Comparison of ENCODE assay signal across 8 mouse cellular contexts in the genomic region with DNA sequence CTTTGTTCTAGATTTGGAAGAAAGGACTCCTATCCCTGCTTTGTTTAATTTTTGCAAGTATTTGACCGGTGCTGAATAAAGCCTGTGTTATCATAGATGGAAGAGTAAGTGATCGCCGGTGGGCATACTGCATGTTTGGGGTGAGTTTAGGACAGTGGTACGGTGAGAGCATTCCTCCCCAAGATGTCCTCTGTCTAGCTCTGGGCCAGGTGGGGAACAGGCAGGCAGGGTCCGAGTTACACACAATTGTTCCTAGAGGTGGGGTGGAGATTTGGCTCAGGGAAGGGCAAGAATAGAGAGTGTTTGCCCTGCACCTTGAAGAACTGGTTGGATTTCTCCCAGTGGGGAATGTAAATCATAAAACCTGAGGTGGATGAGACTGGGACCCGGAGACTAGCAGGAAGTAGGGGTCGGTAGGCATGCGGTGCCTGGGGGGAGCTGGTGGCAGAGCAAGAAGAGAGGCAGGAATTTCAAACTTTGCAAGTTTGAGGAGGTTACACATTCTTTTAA. TPM values are rescaled to one million over a fixed set of nuclear protein-coding genes. Genes with fewer than 3 reads are reported as not detected.
DNase-seq lines count a peak whose midpoint lies in the region; ATAC-seq and TF ChIP-seq lines count a peak whose summit lies in the region.

No protein-coding gene starts in this region.

- TF ChIP-seq POLR2A in bone marrow, adult 2 months (IDR thresholded peaks at IDR 0.05; ENCODE audit: borderline replicate concordance, control insufficient read depth, low read depth, low read length), result no peak

- no peak for ATAC-seq in heart, embryonic 12.5 days (ENCODE audit: insufficient number of reproducible peaks, low FRiP score)
- no peak for ATAC-seq in hindbrain, embryonic 14.5 days (ENCODE audit: low FRiP score)
- ATAC-seq in lung, embryonic 16.5 days (ENCODE audit: low read depth), result peak; percentile 6; the same call in 1 of the 2 replicates

- no peaks in the 10 kb centered on the region for H3K36me3 ChIP-seq in heart, embryonic 12.5 days
- H3K36me3 ChIP-seq in hindbrain, embryonic 14.5 days (replicated peaks; ENCODE audit: control insufficient read depth, insufficient read depth), result no peaks in the 10 kb centered on the region
- H3K36me3 ChIP-seq in lung, embryonic 16.5 days (ENCODE audit: control insufficient read depth, insufficient read depth, low read length), result no peaks in the 10 kb centered on the region

- peak overlapping the region; percentile 74; the same call in 1 of the 2 replicates for H3K4me3 ChIP-seq in heart, embryonic 12.5 days
- H3K4me3 ChIP-seq in bone marrow, adult 2 months (replicated peaks; ENCODE audit: control insufficient read depth, low read depth, low read length), result peak overlapping the region; percentile 45
- no peak overlapping the region for H3K4me3 ChIP-seq in hindbrain, embryonic 14.5 days (replicated peaks; ENCODE audit: low read length)
- peak overlapping the region; percentile 96 for H3K4me3 ChIP-seq in lung, embryonic 16.5 days (ENCODE audit: low read length)

- DNase-seq in heart, adult 8-10 months (ENCODE audit: low spot score), result no peak
- DNase-seq in hindbrain, embryonic 14.5 days (ENCODE audit: low spot score), result no peak
- DNase-seq in gastrocnemius, postnatal 25 days, result no peak
- no peak for DNase-seq in adrenal gland, postnatal 14 days
- DNase-seq in spleen, adult 18-20 months, result no peak

- 74% methylated on average over 8 of the region's 8 CpGs for WGBS in heart, embryonic 12.5 days
- 64% methylated on average over 8 of the region's 8 CpGs for WGBS in bone marrow, adult 2 months
- WGBS in hindbrain, embryonic 14.5 days, result 80% methylated on average over 8 of the region's 8 CpGs
- 52% methylated on average over 8 of the region's 8 CpGs for WGBS in lung, embryonic 16.5 days

- no peaks in the 10 kb centered on the region for H3K9me3 ChIP-seq in heart, embryonic 12.5 days (replicated peaks)
- H3K9me3 ChIP-seq in hindbrain, embryonic 14.5 days (ENCODE audit: control insufficient read depth, low read length), result no peaks in the 10 kb centered on the region
- H3K9me3 ChIP-seq in lung, embryonic 16.5 days (ENCODE audit: control insufficient read depth, low read length), result no peaks in the 10 kb centered on the region

- no peak for TF ChIP-seq CTCF in bone marrow, adult 2 months (IDR thresholded peaks at IDR 0.05; ENCODE audit: control insufficient read depth, insufficient read depth, low read length)

- H3K4me1 ChIP-seq in heart, embryonic 12.5 days (replicated peaks), result peaks cover 48% of the 10 kb centered on the region
- H3K4me1 ChIP-seq in bone marrow, adult 2 months (ENCODE audit: control insufficient read depth, insufficient read depth, low read length), result peaks cover 1% of the 10 kb centered on the region
- peaks cover 32% of the 10 kb centered on the region for H3K4me1 ChIP-seq in hindbrain, embryonic 14.5 days (replicated peaks; ENCODE audit: control insufficient read depth, insufficient read depth, low read length)
- H3K4me1 ChIP-seq in lung, embryonic 16.5 days (replicated peaks; ENCODE audit: control insufficient read depth, insufficient read depth, low read length), result peaks cover 59% of the 10 kb centered on the region

- H3K4me2 ChIP-seq in heart, embryonic 12.5 days, result peak overlapping the region; percentile 78
- H3K4me2 ChIP-seq in hindbrain, embryonic 14.5 days (replicated peaks), result peak overlapping the region; percentile 65
- peak overlapping the region; percentile 86 for H3K4me2 ChIP-seq in lung, embryonic 16.5 days (ENCODE audit: low read depth, low read length)

- H3K27me3 ChIP-seq in heart, embryonic 12.5 days (replicated peaks), result no peaks in the 10 kb centered on the region
- no peaks in the 10 kb centered on the region for H3K27me3 ChIP-seq in hindbrain, embryonic 14.5 days (ENCODE audit: control insufficient read depth, insufficient read depth, low read length)
- H3K27me3 ChIP-seq in lung, embryonic 16.5 days (ENCODE audit: control insufficient read depth, insufficient read depth, low read depth, low read length), result no peaks in the 10 kb centered on the region

- no peak overlapping the region for H3K27ac ChIP-seq in heart, embryonic 12.5 days (ENCODE audit: poor library complexity, severe bottlenecking)
- 0 out of 2 replicates have a peak overlapping the region, but pooled peaks have one; percentile 29 for H3K27ac ChIP-seq in bone marrow, adult 2 months (ENCODE audit: control insufficient read depth, insufficient read depth, low read depth, low read length, poor library complexity)
- no peak overlapping the region for H3K27ac ChIP-seq in hindbrain, embryonic 14.5 days
- H3K27ac ChIP-seq in lung, embryonic 16.5 days (ENCODE audit: low read length), result peak overlapping the region; percentile 100

- no peak overlapping the region for H3K9ac ChIP-seq in heart, embryonic 12.5 days
- no peak overlapping the region for H3K9ac ChIP-seq in hindbrain, embryonic 14.5 days
- peak overlapping the region; percentile 100 for H3K9ac ChIP-seq in lung, embryonic 16.5 days (ENCODE audit: low read length)

RNA-seq across cellular contexts. Expression of gene Wbp4, which starts 2.3 kb away (rescaled TPM):
- 29.5 and 30.6 TPM in 2 replicates for polyA plus RNA-seq in heart, embryonic 12.5 days (2016; fragmentation: Nextera tagmentation; extraction: Ambion mirVana)
- total RNA-seq in heart, adult 8-10 months (2022), result 10 to 100 TPM; 20.6 to 24.0 (median 21.6) TPM
- 22.6 and 24.5 TPM in 2 replicates for polyA plus RNA-seq in bone marrow, adult 2 months (2011; ENCODE audit: insufficient read depth, insufficient read length, low replicate concordance, missing spikeins)
- 40.5 and 40.9 TPM in 2 replicates for polyA plus RNA-seq in hindbrain, embryonic 14.5 days (2014; fragmentation: Nextera tagmentation; extraction: Ambion mirVana)
- 39.1 and 43.1 TPM in 2 replicates for polyA plus RNA-seq in lung, embryonic 16.5 days (2015; fragmentation: Nextera tagmentation; extraction: Ambion mirVana)
- 10 to 100 TPM; 20.0 to 21.2 TPM for total RNA-seq in gastrocnemius, postnatal 25 days (2021)
- total RNA-seq in adrenal gland, postnatal 14 days (2021), result 34.3 and 38.9 TPM in 2 replicates

RNA-seq across cellular contexts. Expression of gene Elf1, which starts 2.7 kb away (rescaled TPM):
- polyA plus RNA-seq in heart, embryonic 12.5 days (2016; fragmentation: Nextera tagmentation; extraction: Ambion mirVana), result 10.5 and 11.0 TPM in 2 replicates
- total RNA-seq in heart, adult 8-10 months (2022), result 10 to 100 TPM in 3 of 4 experiments, 1 to 10 TPM in 1; 9.9 to 12.5 (median 12.0) TPM
- 20.1 and 22.6 TPM in 2 replicates for polyA plus RNA-seq in bone marrow, adult 2 months (2011; ENCODE audit: insufficient read depth, insufficient read length, low replicate concordance, missing spikeins)
- 3.8 and 3.9 TPM in 2 replicates for polyA plus RNA-seq in hindbrain, embryonic 14.5 days (2014; fragmentation: Nextera tagmentation; extraction: Ambion mirVana)
- polyA plus RNA-seq in lung, embryonic 16.5 days (2015; fragmentation: Nextera tagmentation; extraction: Ambion mirVana), result 14.0 and 14.5 TPM in 2 replicates
- total RNA-seq in gastrocnemius, postnatal 25 days (2021), result 1 to 10 TPM; 4.7 to 5.5 TPM
- total RNA-seq in adrenal gland, postnatal 14 days (2021), result 23.6 and 33.8 TPM in 2 replicates

RNA-seq across cellular contexts. Expression of gene Kbtbd6, which starts 32.0 kb away (rescaled TPM):
- 2.0 and 2.9 TPM in 2 replicates for polyA plus RNA-seq in heart, embryonic 12.5 days (2016; fragmentation: Nextera tagmentation; extraction: Ambion mirVana)
- total RNA-seq in heart, adult 8-10 months (2022), result under 1 TPM in 3 of 4 experiments, not detected in 1; 0.11 to 0.16 (median 0.16) TPM
- 3.2 and 5.3 TPM in 2 replicates for polyA plus RNA-seq in bone marrow, adult 2 months (2011; ENCODE audit: insufficient read depth, insufficient read length, low replicate concordance, missing spikeins)
- polyA plus RNA-seq in hindbrain, embryonic 14.5 days (2014; fragmentation: Nextera tagmentation; extraction: Ambion mirVana), result 1.9 and 2.3 TPM in 2 replicates
- polyA plus RNA-seq in lung, embryonic 16.5 days (2015; fragmentation: Nextera tagmentation; extraction: Ambion mirVana), result 3.8 and 4.3 TPM in 2 replicates
- total RNA-seq in gastrocnemius, postnatal 25 days (2021), result not detected
- 0.70 and 0.75 TPM in 2 replicates for total RNA-seq in adrenal gland, postnatal 14 days (2021)

RNA-seq across cellular contexts. Expression of gene Kbtbd7, which starts 57.4 kb away (rescaled TPM):
- 9.7 and 11.9 TPM in 2 replicates for polyA plus RNA-seq in heart, embryonic 12.5 days (2016; fragmentation: Nextera tagmentation; extraction: Ambion mirVana)
- total RNA-seq in heart, adult 8-10 months (2022), result 10 to 100 TPM in 2 of 4 experiments, 1 to 10 TPM in 2; 8.2 to 10.1 (median 9.6) TPM
- 3.1 and 4.0 TPM in 2 replicates for polyA plus RNA-seq in bone marrow, adult 2 months (2011; ENCODE audit: insufficient read depth, insufficient read length, low replicate concordance, missing spikeins)
- 24.5 and 30.6 TPM in 2 replicates for polyA plus RNA-seq in hindbrain, embryonic 14.5 days (2014; fragmentation: Nextera tagmentation; extraction: Ambion mirVana)
- 11.6 and 12.8 TPM in 2 replicates for polyA plus RNA-seq in lung, embryonic 16.5 days (2015; fragmentation: Nextera tagmentation; extraction: Ambion mirVana)
- total RNA-seq in gastrocnemius, postnatal 25 days (2021), result 1 to 10 TPM; 5.5 to 7.5 TPM
- total RNA-seq in adrenal gland, postnatal 14 days (2021), result 8.7 and 10.0 TPM in 2 replicates

Comparison
In these comparisons a context has a peak if more than half of its experiments do, and no peak if none do; other contexts are left out.
1. H3K27ac ChIP-seq: peak in bone marrow, adult 2 months (single experiment) and lung, embryonic 16.5 days (single experiment); none in heart, embryonic 12.5 days (single experiment) and hindbrain, embryonic 14.5 days (single experiment).
2. Peak in every context shown above with its lines, with median percentiles within 50 percentile points of each other: H3K4me2 ChIP-seq.